Mouse (Mus musculus) thymus, adult 18-20 months (tissue): ENCODE results near the gene Gdf1.

Source experiments
- DNase-seq, 2 experiments: peaks; one replicate each; pipeline ENCODE4 v3.0.0; 2022; ENCODE audit warnings: mixed read lengths in 2 of 2

Gene Gdf1

GRCm38 (mm10) chr8:70329124-70329834 lies at the start of gene Gdf1:
Gdf1 (plus strand) TSS chr8:70329817.
- no peak for DNase-seq

- no peak for DNase-seq
Measured at GRCm38 (mm10) chr8:70281001-70281400, 48.6 kb upstream of the Gdf1 start.

GRCm38 (mm10) chr8:70282603-70283135 lies 46.9 kb upstream of the Gdf1 start, which contains the start of gene Homer3:
Homer3 (plus strand) TSS chr8:70282827.
- DNase-seq = peak; percentile 85 to 91

GRCm38 (mm10) chr8:70283136-70284077 lies 46.2 kb upstream of the Gdf1 start:
- DNase-seq = peak in 1 of 2 experiments; percentile 18

GRCm38 (mm10) chr8:70284421-70284820 lies 45.2 kb upstream of the Gdf1 start:
- no peak for DNase-seq

GRCm38 (mm10) chr8:70285304-70285703 lies 44.3 kb upstream of the Gdf1 start:
- no peak for DNase-seq

GRCm38 (mm10) chr8:70286737-70287136 lies 42.9 kb upstream of the Gdf1 start:
- no peak for DNase-seq

- no peak for DNase-seq
Measured at GRCm38 (mm10) chr8:70293988-70294405, 35.6 kb upstream of the Gdf1 start.

- no peak for DNase-seq
Measured at GRCm38 (mm10) chr8:70300881-70301280, 28.7 kb upstream of the Gdf1 start.

GRCm38 (mm10) chr8:70302358-70302890 lies 27.2 kb upstream of the Gdf1 start, which contains the start of the genes Ddx49 and Cope:
Ddx49 (minus strand) TSS chr8:70302489.
Cope (plus strand) TSS chr8:70302518.
- DNase-seq = peak; percentile 81 to 86

GRCm38 (mm10) chr8:70302901-70303300 lies 26.7 kb upstream of the Gdf1 start:
- no peak for DNase-seq

- DNase-seq = no peak
Measured at GRCm38 (mm10) chr8:70309311-70309710, 20.3 kb upstream of the Gdf1 start.

GRCm38 (mm10) chr8:70313399-70313798 lies 16.2 kb upstream of the Gdf1 start:
- DNase-seq = no peak

- peak in 1 of 2 experiments; percentile 29 for DNase-seq
Measured at GRCm38 (mm10) chr8:70315624-70316510, 13.8 kb upstream of the Gdf1 start, which contains the start of gene Cers1. Cers1 (plus strand) TSS chr8:70315775.

GRCm38 (mm10) chr8:70316511-70317504 lies 12.8 kb upstream of the Gdf1 start:
- no peak for DNase-seq

- no peak for DNase-seq
Measured at GRCm38 (mm10) chr8:70317872-70318271, 11.7 kb upstream of the Gdf1 start.

GRCm38 (mm10) chr8:70323716-70324115 lies 5.9 kb upstream of the Gdf1 start:
- DNase-seq = no peak

GRCm38 (mm10) chr8:70327512-70327911 lies 2.1 kb upstream of the Gdf1 start:
- DNase-seq = no peak

- DNase-seq = no peak
Measured at GRCm38 (mm10) chr8:70329835-70330740, 471 bp downstream of the Gdf1 start.
